Mouse (Mus musculus) frontal cortex, postnatal 36 days (tissue): ENCODE results near the gene Nr1i2.

ENCODE experiments used
- DNase-seq, 2 experiments: peaks; one replicate each; pipeline ENCODE4 v3.0.0; 2022; ENCODE audit warnings: low spot score in 2 of 2

Nr1i2 gene

GRCm38 (mm10) chr16:38205272-38205671 lies 89.4 kb downstream of the Nr1i2 start:
- no peak for DNase-seq
